8 mouse cellular contexts compared by ENCODE assay signal in genomic region chr7:44864595-44865542, GRCm38 (mm10). TPM values are rescaled to one million over a fixed set of nuclear protein-coding genes. Genes with fewer than 3 reads are reported as not detected.
DNase-seq lines count a peak whose midpoint lies in the region; ATAC-seq and TF ChIP-seq lines count a peak whose summit lies in the region.

No protein-coding gene starts in this region.

- 0 out of 2 replicates have a peak overlapping the region, but pooled peaks have one; percentile 100 for H3K27ac ChIP-seq in kidney, embryonic 15.5 days
- H3K27ac ChIP-seq in embryonic fibroblast, embryonic 13.5 days (ENCODE audit: insufficient read depth, low read length): no peak overlapping the region

- 0 out of 2 replicates have a peak overlapping the region, but pooled peaks have one; percentile 3 for H3K4me2 ChIP-seq in kidney, embryonic 15.5 days

- no peaks in the 10 kb centered on the region for H3K9me3 ChIP-seq in kidney, embryonic 15.5 days (replicated peaks)

- H3K9ac ChIP-seq in kidney, embryonic 15.5 days: 0 out of 2 replicates have a peak overlapping the region, but pooled peaks have one; percentile 2

- 81% methylated on average over 24 of the region's 24 CpGs for WGBS in kidney, embryonic 15.5 days

- no peaks in the 10 kb centered on the region for H3K27me3 ChIP-seq in kidney, embryonic 15.5 days

- TF ChIP-seq CTCF in embryonic fibroblast, embryonic 13.5 days (IDR thresholded peaks at IDR 0.05; ENCODE audit: borderline replicate concordance, insufficient read depth, low read length): no peak

- no peak for ATAC-seq in kidney, embryonic 15.5 days (replicated peaks; ENCODE audit: low FRiP score)

- H3K36me3 ChIP-seq in kidney, embryonic 15.5 days: peaks cover 59% of the 10 kb centered on the region

- H3K4me3 ChIP-seq in kidney, embryonic 15.5 days (replicated peaks): 0 out of 2 replicates have a peak overlapping the region, but pooled peaks have one; percentile 7
- H3K4me3 ChIP-seq in embryonic fibroblast, embryonic 13.5 days (ENCODE audit: insufficient read depth, low read length): no peak overlapping the region

- 0 out of 2 replicates have a peak, but pooled peaks have one; percentile 15 for TF ChIP-seq POLR2A in embryonic fibroblast, embryonic 13.5 days (IDR thresholded peaks at IDR 0.05; ENCODE audit: low read depth, low read length)

- DNase-seq in adrenal gland, adult (ENCODE audit: inconsistent age in 2 of 2, low spot score in 1 of 2): peak; percentile 55 to 69
- DNase-seq in adrenal gland, postnatal 4 days (ENCODE audit: low spot score in 2 of 2): no peak
- no peak for DNase-seq in kidney, adult 8-10 months
- DNase-seq in lung, postnatal 14 days: peak; percentile 37
- DNase-seq in left cerebral cortex, adult 8-10 months (ENCODE audit: low spot score in 2 of 2): no peak
- no peak for DNase-seq in thymus, adult 18-20 months

- peaks cover 55% of the 10 kb centered on the region for H3K4me1 ChIP-seq in kidney, embryonic 15.5 days
- 0 out of 2 replicates have a peak, but pooled peaks cover 7% of the 10 kb centered on the region for H3K4me1 ChIP-seq in embryonic fibroblast, embryonic 13.5 days (ENCODE audit: control insufficient read depth, insufficient read depth, low read length)

RNA-seq across cellular contexts. Expression of gene Ptov1, which starts 4.7 kb away (rescaled TPM):
- 100 to 1,000 TPM; 385 to 394 TPM for total RNA-seq in adrenal gland, postnatal 4 days (2021)
- polyA plus RNA-seq in kidney, embryonic 15.5 days (2015; fragmentation: Nextera tagmentation; extraction: Ambion mirVana): 411 and 437 TPM in 2 replicates
- polyA plus RNA-seq in embryonic fibroblast, embryonic 13.5 days (2011; ENCODE audit: insufficient read length, low read depth, missing spikeins): 144 and 160 TPM in 2 replicates
- total RNA-seq in left cerebral cortex, adult 8-10 months (2022): 100 to 1,000 TPM; 277 to 305 (median 293) TPM

RNA-seq across cellular contexts. Expression of gene Pnkp, which starts 7.9 kb away (rescaled TPM):
- 10 to 100 TPM; 50.8 to 54.6 TPM for total RNA-seq in adrenal gland, postnatal 4 days (2021)
- 31.1 and 33.6 TPM in 2 replicates for polyA plus RNA-seq in kidney, embryonic 15.5 days (2015; fragmentation: Nextera tagmentation; extraction: Ambion mirVana)
- polyA plus RNA-seq in embryonic fibroblast, embryonic 13.5 days (2011; ENCODE audit: insufficient read length, low read depth, missing spikeins): 24.7 and 30.6 TPM in 2 replicates
- 10 to 100 TPM; 23.9 to 27.0 (median 24.4) TPM for total RNA-seq in left cerebral cortex, adult 8-10 months (2022)

RNA-seq across cellular contexts. Expression of gene Tbc1d17, which starts 16.0 kb away (rescaled TPM):
- total RNA-seq in adrenal gland, postnatal 4 days (2021): 10 to 100 TPM; 87.9 to 92.0 TPM
- polyA plus RNA-seq in kidney, embryonic 15.5 days (2015; fragmentation: Nextera tagmentation; extraction: Ambion mirVana): 76.8 and 81.0 TPM in 2 replicates
- 26.9 and 33.8 TPM in 2 replicates for polyA plus RNA-seq in embryonic fibroblast, embryonic 13.5 days (2011; ENCODE audit: insufficient read length, low read depth, missing spikeins)
- total RNA-seq in left cerebral cortex, adult 8-10 months (2022): 10 to 100 TPM; 76.4 to 88.3 (median 82.2) TPM

RNA-seq across cellular contexts. Expression of gene Akt1s1, which starts 16.1 kb away (rescaled TPM):
- total RNA-seq in adrenal gland, postnatal 4 days (2021): 100 to 1,000 TPM; 119 to 134 TPM
- 108 and 118 TPM in 2 replicates for polyA plus RNA-seq in kidney, embryonic 15.5 days (2015; fragmentation: Nextera tagmentation; extraction: Ambion mirVana)
- 80.0 and 84.2 TPM in 2 replicates for polyA plus RNA-seq in embryonic fibroblast, embryonic 13.5 days (2011; ENCODE audit: insufficient read length, low read depth, missing spikeins)
- total RNA-seq in left cerebral cortex, adult 8-10 months (2022): 10 to 100 TPM; 53.8 to 68.8 (median 64.7) TPM

RNA-seq across cellular contexts. Expression of gene Med25, which starts 27.6 kb away (rescaled TPM):
- 100 to 1,000 TPM; 117 to 121 TPM for total RNA-seq in adrenal gland, postnatal 4 days (2021)
- polyA plus RNA-seq in kidney, embryonic 15.5 days (2015; fragmentation: Nextera tagmentation; extraction: Ambion mirVana): 103 and 126 TPM in 2 replicates
- 33.4 and 42.8 TPM in 2 replicates for polyA plus RNA-seq in embryonic fibroblast, embryonic 13.5 days (2011; ENCODE audit: insufficient read length, low read depth, missing spikeins)
- total RNA-seq in left cerebral cortex, adult 8-10 months (2022): 10 to 100 TPM; 80.5 to 97.9 (median 88.4) TPM

Comparison
In these comparisons a context has a peak if more than half of its experiments do, and no peak if none do; other contexts are left out.
1. DNase-seq: peak in adrenal gland, adult (2 of 2) and lung, postnatal 14 days (single experiment); none in adrenal gland, postnatal 4 days (0 of 2), kidney, adult 8-10 months (0 of 2), left cerebral cortex, adult 8-10 months (0 of 2) and thymus, adult 18-20 months (0 of 2).